Mouse (Mus musculus) forebrain, embryonic 12.5 days (tissue): ENCODE results near the gene Hs6st3. TPM values are rescaled to one million over a fixed set of nuclear protein-coding genes. Genes with fewer than 3 reads are reported as not detected.

Experiments
- ATAC-seq: fragments of 200-750 bp; cut with Nextera tagmentation; 2 replicates; pipeline ENCODE4 v1.8.0; 2017; ENCODE audit warnings: moderate TSS enrichment; ENCODE audit not compliant: low FRiP score
- H3K27ac ChIP-seq: fragments of 300-500 bp; sonication (generic); 2 replicates; pipeline ENCODE4 v1.5.1; 2016; ENCODE audit warnings: mild to moderate bottlenecking
- H3K27me3 ChIP-seq: fragments of 300-500 bp; sonication (generic); 2 replicates; pipeline ENCODE4 v1.6.1; 2016; ENCODE audit warnings: mild to moderate bottlenecking
- H3K36me3 ChIP-seq: fragments of 300-500 bp; sonication (generic); replicated peaks from 2 replicates; pipeline ENCODE4 v1.6.1; 2016; ENCODE audit warnings: mild to moderate bottlenecking
- H3K4me1 ChIP-seq: fragments of 300-500 bp; sonication (generic); 2 replicates; pipeline ENCODE4 v1.6.1; 2016
- H3K4me2 ChIP-seq: fragments of 300-500 bp; sonication (generic); 2 replicates; pipeline ENCODE4 v1.6.1; 2016; ENCODE audit warnings: mild to moderate bottlenecking, moderate library complexity
- H3K4me3 ChIP-seq: fragments of 300-500 bp; sonication (generic); replicated peaks from 2 replicates; pipeline ENCODE4 v1.5.1; 2016; ENCODE audit warnings: mild to moderate bottlenecking
- H3K9ac ChIP-seq: fragments of 300-500 bp; sonication (generic); 2 replicates; pipeline ENCODE4 v1.6.1; 2016; ENCODE audit warnings: mild to moderate bottlenecking
- H3K9me3 ChIP-seq: fragments of 300-500 bp; sonication (generic); 2 replicates; pipeline ENCODE4 v1.6.1; 2016
- WGBS: fragments of 180-500 bp; shearing (Covaris S2); methylation state at CpG from one replicate; pipeline ENCODE4 v1.1.7; 2016; 5-methylcytosine and 5-hydroxymethylcytosine counted together
- polyA plus RNA-seq: library from polyadenylated mRNA; unstranded; fragments of >200 nt; fragmentation: Nextera tagmentation; extraction: Ambion mirVana; gene quantifications from 2 replicates; pipeline ENCODE4 v1.2.1, GENCODE M21; 2016

Hs6st3 gene
- polyA plus RNA-seq, 1 experiment from 2014 or later = 0.32 TPM

GRCm38 (mm10) chr14:119699982-119700381 is 561.8 kb downstream of the Hs6st3 start:
- 90% methylated on average over 4 of the region's 4 CpGs for WGBS
- no peak for ATAC-seq

GRCm38 (mm10) chr14:119714712-119715111 is 576.6 kb downstream of the Hs6st3 start:
- no peaks in the 10 kb centered on the region for H3K4me1 ChIP-seq
- H3K9ac ChIP-seq = no peak overlapping the region
- ATAC-seq = no peak
- H3K27me3 ChIP-seq = no peaks in the 10 kb centered on the region
- no peak overlapping the region for H3K4me3 ChIP-seq
- no peaks in the 10 kb centered on the region for H3K36me3 ChIP-seq
- no peaks in the 10 kb centered on the region for H3K9me3 ChIP-seq
- no peak overlapping the region for H3K4me2 ChIP-seq
- no peak overlapping the region for H3K27ac ChIP-seq
- 91% methylated on average over 3 of the region's 3 CpGs for WGBS

More at GRCm38 (mm10) chr14:119699982-119700381, 561.8 kb downstream of the Hs6st3 start:
- Histone ChIP-seq H3K9me3 (no peaks in the 10 kb centered on the region), H3K27ac (no peak overlapping the region), H3K4me3 (no peak overlapping the region), H3K4me2 (no peak overlapping the region), H3K4me1 (no peaks in the 10 kb centered on the region), H3K27me3 (no peaks in the 10 kb centered on the region), H3K9ac (no peak overlapping the region), H3K36me3 (no peaks in the 10 kb centered on the region)

- Histone ChIP-seq H3K9me3 (no peaks in the 10 kb centered on the region), H3K4me2 (no peak overlapping the region), H3K27me3 (no peaks in the 10 kb centered on the region), H3K4me1 (no peaks in the 10 kb centered on the region), H3K36me3 (no peaks in the 10 kb centered on the region), H3K27ac (no peak overlapping the region), H3K9ac (no peak overlapping the region), H3K4me3 (no peak overlapping the region)
- no peak for ATAC-seq
- 81% methylated on average over 1 of the region's 1 CpGs for WGBS
Measured at GRCm38 (mm10) chr14:119717323-119717722, 579.2 kb downstream of the Hs6st3 start.

- no peaks in the 10 kb centered on the region for H3K36me3 ChIP-seq
- no peak overlapping the region for H3K4me3 ChIP-seq
- H3K4me1 ChIP-seq = no peaks in the 10 kb centered on the region
- H3K4me2 ChIP-seq = no peak overlapping the region
- H3K27me3 ChIP-seq = no peaks in the 10 kb centered on the region
- no peak overlapping the region for H3K27ac ChIP-seq
- WGBS = 83% methylated on average over 6 of the region's 6 CpGs
- no peak for ATAC-seq
- H3K9ac ChIP-seq = no peak overlapping the region
- H3K9me3 ChIP-seq = no peaks in the 10 kb centered on the region
Measured at GRCm38 (mm10) chr14:119725102-119725501, 587.0 kb downstream of the Hs6st3 start.

GRCm38 (mm10) chr14:119731436-119732080 is 593.4 kb downstream of the Hs6st3 start:
- Histone ChIP-seq H3K9ac (no peak overlapping the region), H3K27ac (no peak overlapping the region), H3K4me2 (no peak overlapping the region), H3K27me3 (0 out of 2 replicates have a peak, but pooled peaks cover 3% of the 10 kb centered on the region), H3K36me3 (no peaks in the 10 kb centered on the region), H3K9me3 (no peaks in the 10 kb centered on the region), H3K4me1 (no peaks in the 10 kb centered on the region), H3K4me3 (no peak overlapping the region)
- WGBS = 28% methylated on average over 7 of the region's 7 CpGs
- ATAC-seq = peak; percentile 74

GRCm38 (mm10) chr14:119732219-119732618 is 594.1 kb downstream of the Hs6st3 start:
- Histone ChIP-seq H3K27ac (no peak overlapping the region), H3K36me3 (no peaks in the 10 kb centered on the region), H3K4me1 (no peaks in the 10 kb centered on the region), H3K27me3 (0 out of 2 replicates have a peak, but pooled peaks cover 3% of the 10 kb centered on the region), H3K4me3 (no peak overlapping the region), H3K9ac (no peak overlapping the region), H3K9me3 (no peaks in the 10 kb centered on the region), H3K4me2 (no peak overlapping the region)
- 76% methylated on average over 4 of the region's 4 CpGs for WGBS
- ATAC-seq = no peak

- Histone ChIP-seq H3K27me3 (no peaks in the 10 kb centered on the region), H3K36me3 (no peaks in the 10 kb centered on the region), H3K4me1 (no peaks in the 10 kb centered on the region), H3K9me3 (no peaks in the 10 kb centered on the region), H3K9ac (no peak overlapping the region), H3K4me2 (no peak overlapping the region), H3K27ac (no peak overlapping the region), H3K4me3 (no peak overlapping the region)
- ATAC-seq = no peak
- WGBS = 73% methylated on average over 5 of the region's 5 CpGs
Measured at GRCm38 (mm10) chr14:119737408-119737961, 599.3 kb downstream of the Hs6st3 start.

- no peaks in the 10 kb centered on the region for H3K36me3 ChIP-seq
- no peak overlapping the region for H3K4me3 ChIP-seq
- H3K4me2 ChIP-seq = no peak overlapping the region
- WGBS = 92% methylated on average over 1 of the region's 1 CpGs
- no peaks in the 10 kb centered on the region for H3K4me1 ChIP-seq
- no peak overlapping the region for H3K27ac ChIP-seq
- ATAC-seq = no peak
- no peaks in the 10 kb centered on the region for H3K27me3 ChIP-seq
- no peak overlapping the region for H3K9ac ChIP-seq
- H3K9me3 ChIP-seq = no peaks in the 10 kb centered on the region
Measured at GRCm38 (mm10) chr14:119741791-119742190, 603.6 kb downstream of the Hs6st3 start.

- no peak overlapping the region for H3K4me3 ChIP-seq
- no peaks in the 10 kb centered on the region for H3K9me3 ChIP-seq
- no peaks in the 10 kb centered on the region for H3K27me3 ChIP-seq
- ATAC-seq = no peak
- H3K36me3 ChIP-seq = no peaks in the 10 kb centered on the region
- H3K9ac ChIP-seq = no peak overlapping the region
- 88% methylated on average over 7 of the region's 7 CpGs for WGBS
- H3K27ac ChIP-seq = no peak overlapping the region
- H3K4me1 ChIP-seq = no peaks in the 10 kb centered on the region
- no peak overlapping the region for H3K4me2 ChIP-seq
Measured at GRCm38 (mm10) chr14:119761376-119761775, 623.2 kb downstream of the Hs6st3 start.

GRCm38 (mm10) chr14:119772040-119772439 is 633.9 kb downstream of the Hs6st3 start:
- Histone ChIP-seq H3K27me3 (no peaks in the 10 kb centered on the region), H3K36me3 (no peaks in the 10 kb centered on the region), H3K9ac (no peak overlapping the region), H3K4me2 (no peak overlapping the region), H3K4me1 (no peaks in the 10 kb centered on the region), H3K4me3 (no peak overlapping the region), H3K9me3 (no peaks in the 10 kb centered on the region), H3K27ac (no peak overlapping the region)
- WGBS = 73% methylated on average over 4 of the region's 4 CpGs
- no peak for ATAC-seq

GRCm38 (mm10) chr14:119776261-119776660 is 638.1 kb downstream of the Hs6st3 start:
- Histone ChIP-seq H3K9ac (no peak overlapping the region), H3K4me3 (no peak overlapping the region), H3K36me3 (no peaks in the 10 kb centered on the region), H3K9me3 (no peaks in the 10 kb centered on the region), H3K4me2 (no peak overlapping the region), H3K27ac (no peak overlapping the region), H3K27me3 (no peaks in the 10 kb centered on the region), H3K4me1 (no peaks in the 10 kb centered on the region)
- WGBS = 81% methylated on average over 3 of the region's 3 CpGs
- no peak for ATAC-seq

GRCm38 (mm10) chr14:119779982-119780588 is 641.9 kb downstream of the Hs6st3 start:
- Histone ChIP-seq H3K36me3 (no peaks in the 10 kb centered on the region), H3K4me2 (no peak overlapping the region), H3K9ac (no peak overlapping the region), H3K9me3 (no peaks in the 10 kb centered on the region), H3K4me1 (no peaks in the 10 kb centered on the region), H3K27me3 (no peaks in the 10 kb centered on the region), H3K4me3 (no peak overlapping the region), H3K27ac (no peak overlapping the region)
- WGBS = 74% methylated on average over 12 of the region's 12 CpGs
- no peak for ATAC-seq

- 94% methylated on average over 1 of the region's 1 CpGs for WGBS
- H3K27ac ChIP-seq = no peak overlapping the region
- ATAC-seq = no peak
- H3K4me2 ChIP-seq = no peak overlapping the region
- no peaks in the 10 kb centered on the region for H3K9me3 ChIP-seq
- H3K27me3 ChIP-seq = no peaks in the 10 kb centered on the region
- H3K9ac ChIP-seq = no peak overlapping the region
- H3K36me3 ChIP-seq = no peaks in the 10 kb centered on the region
- H3K4me1 ChIP-seq = no peaks in the 10 kb centered on the region
- no peak overlapping the region for H3K4me3 ChIP-seq
Measured at GRCm38 (mm10) chr14:119781111-119781510, 643.0 kb downstream of the Hs6st3 start.
